Mouse (Mus musculus): ENCODE measurements around the gene Il4. TPM values are rescaled to one million over a fixed set of nuclear protein-coding genes. Genes with fewer than 3 reads are reported as not detected.
"Not testable (repeated sequence)": the region's sequence is repeated elsewhere in the genome, so short reads cannot be mapped to it uniquely, and the experiment has no call there.

Gene Il4
- polyA plus RNA-seq, 1 experiment from 2014 or later = 1.2 TPM

- WGBS = 78% methylated on average over 4 of the region's 4 CpGs
- H3K9me3 ChIP-seq (ENCODE audit: control insufficient read depth, low read length) = no peaks in the 10 kb centered on the region
- H3K36me3 ChIP-seq (ENCODE audit: control insufficient read depth, insufficient read depth, low read length) = no peaks in the 10 kb centered on the region
- peak overlapping the region; percentile 89 for H3K4me3 ChIP-seq (ENCODE audit: low read depth, low read length)
- H3K4me2 ChIP-seq (ENCODE audit: low read length) = peak overlapping the region; percentile 68
- no peaks in the 10 kb centered on the region for H3K27me3 ChIP-seq (replicated peaks; ENCODE audit: control insufficient read depth, insufficient read depth, low read length)
- no peak for ATAC-seq (replicated peaks; ENCODE audit: low FRiP score, low TSS enrichment, low read depth)
- peaks cover 11% of the 10 kb centered on the region; the same call in 1 of the 2 replicates for H3K4me1 ChIP-seq (replicated peaks; ENCODE audit: control insufficient read depth, insufficient read depth, low read length)
- no peak for DNase-seq (ENCODE audit: low spot score)
- no peak overlapping the region for H3K9ac ChIP-seq (ENCODE audit: low read length)
- no peak overlapping the region for H3K27ac ChIP-seq (ENCODE audit: low read depth)
Observed at GRCm38 (mm10) chr11:53566646-53567045, 51.8 kb downstream of the Il4 start.

DNA sequence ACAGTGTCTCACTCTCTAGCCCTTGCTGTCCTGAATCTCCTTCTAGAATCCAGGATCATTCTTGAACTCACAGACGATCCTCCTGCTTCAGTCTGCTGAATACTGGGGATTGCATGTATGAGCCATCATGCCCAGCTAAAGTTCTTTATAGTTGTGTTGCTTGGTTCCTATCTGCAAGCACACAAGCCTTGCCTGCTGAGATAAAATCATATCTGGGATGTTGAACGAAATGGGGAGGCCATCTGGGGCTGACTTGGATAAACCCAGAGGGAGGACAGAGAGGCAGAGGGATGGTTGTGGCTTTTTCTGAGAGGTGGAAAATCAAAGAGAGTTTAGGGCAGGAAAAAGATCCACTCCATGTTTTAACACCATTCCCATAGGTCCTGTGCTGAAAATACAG is 56.5 kb downstream of the Il4 start:
- H3K9me3 ChIP-seq (ENCODE audit: control insufficient read depth, low read length) = no peaks in the 10 kb centered on the region
- ATAC-seq (replicated peaks; ENCODE audit: low FRiP score, low TSS enrichment, low read depth) = no peak
- no peak overlapping the region for H3K4me3 ChIP-seq (ENCODE audit: low read depth, low read length)
- peaks cover 4% of the 10 kb centered on the region; the same call in 1 of the 2 replicates for H3K4me1 ChIP-seq (replicated peaks; ENCODE audit: control insufficient read depth, insufficient read depth, low read length)
- no peaks in the 10 kb centered on the region for H3K27me3 ChIP-seq (replicated peaks; ENCODE audit: control insufficient read depth, insufficient read depth, low read length)
- WGBS = 73% methylated on average over 2 of the region's 2 CpGs
- H3K36me3 ChIP-seq (ENCODE audit: control insufficient read depth, insufficient read depth, low read length) = no peaks in the 10 kb centered on the region
- no peak overlapping the region for H3K27ac ChIP-seq (ENCODE audit: low read depth)
- DNase-seq (ENCODE audit: low spot score) = no peak
- no peak overlapping the region for H3K4me2 ChIP-seq (ENCODE audit: low read length)
- no peak overlapping the region for H3K9ac ChIP-seq (ENCODE audit: low read length)

- ATAC-seq (replicated peaks; ENCODE audit: low FRiP score, low TSS enrichment, low read depth); H3K27me3 ChIP-seq (replicated peaks; ENCODE audit: control insufficient read depth, insufficient read depth, low read length); H3K9me3 ChIP-seq (ENCODE audit: control insufficient read depth, low read length); H3K4me2 ChIP-seq (ENCODE audit: low read length); H3K9ac ChIP-seq (ENCODE audit: low read length); H3K4me1 ChIP-seq (replicated peaks; ENCODE audit: control insufficient read depth, insufficient read depth, low read length); H3K27ac ChIP-seq (ENCODE audit: low read depth); H3K36me3 ChIP-seq (ENCODE audit: control insufficient read depth, insufficient read depth, low read length); DNase-seq (ENCODE audit: low spot score); H3K4me3 ChIP-seq (ENCODE audit: low read depth, low read length): not testable (repeated sequence)
- 94% methylated on average over 1 of the region's 3 CpGs for WGBS
Observed at GRCm38 (mm10) chr11:53559980-53560379, 58.5 kb downstream of the Il4 start.

- H3K4me3 ChIP-seq (ENCODE audit: low read depth, low read length); H3K36me3 ChIP-seq (ENCODE audit: control insufficient read depth, insufficient read depth, low read length); H3K27me3 ChIP-seq (replicated peaks; ENCODE audit: control insufficient read depth, insufficient read depth, low read length); ATAC-seq (replicated peaks; ENCODE audit: low FRiP score, low TSS enrichment, low read depth); H3K27ac ChIP-seq (ENCODE audit: low read depth); H3K4me1 ChIP-seq (replicated peaks; ENCODE audit: control insufficient read depth, insufficient read depth, low read length); H3K9ac ChIP-seq (ENCODE audit: low read length); H3K9me3 ChIP-seq (ENCODE audit: control insufficient read depth, low read length); H3K4me2 ChIP-seq (ENCODE audit: low read length); DNase-seq (ENCODE audit: low spot score): not testable (repeated sequence)
- WGBS = 89% methylated on average over 1 of the region's 3 CpGs
Observed at GRCm38 (mm10) chr11:53557992-53558391, 60.5 kb downstream of the Il4 start.

- not testable (repeated sequence) for H3K9ac ChIP-seq (ENCODE audit: low read length); ATAC-seq (replicated peaks; ENCODE audit: low FRiP score, low TSS enrichment, low read depth); H3K4me2 ChIP-seq (ENCODE audit: low read length); H3K27me3 ChIP-seq (replicated peaks; ENCODE audit: control insufficient read depth, insufficient read depth, low read length); H3K9me3 ChIP-seq (ENCODE audit: control insufficient read depth, low read length); H3K4me1 ChIP-seq (replicated peaks; ENCODE audit: control insufficient read depth, insufficient read depth, low read length); H3K36me3 ChIP-seq (ENCODE audit: control insufficient read depth, insufficient read depth, low read length); DNase-seq (ENCODE audit: low spot score); H3K27ac ChIP-seq (ENCODE audit: low read depth); H3K4me3 ChIP-seq (ENCODE audit: low read depth, low read length)
- WGBS = 88% methylated on average over 6 of the region's 20 CpGs
Observed at GRCm38 (mm10) chr11:53556529-53556928, 61.9 kb downstream of the Il4 start.

Other genes starting within 250 kb of the Il4 start
- not detected in 2 replicates for gene Leap2, start 195.5 kb downstream of the Il4 start, polyA plus RNA-seq (2014; fragmentation: Nextera tagmentation; extraction: Ambion mirVana)
- 645 and 717 TPM in 2 replicates for gene Uqcrq, start 187.8 kb downstream of the Il4 start, polyA plus RNA-seq (2014; fragmentation: Nextera tagmentation; extraction: Ambion mirVana)
- gene Gdf9, start 187.6 kb downstream of the Il4 start, polyA plus RNA-seq (2014; fragmentation: Nextera tagmentation; extraction: Ambion mirVana) = 1.5 and 1.7 TPM in 2 replicates
- gene Gm10447, start 161.6 kb downstream of the Il4 start, polyA plus RNA-seq (2014; fragmentation: Nextera tagmentation; extraction: Ambion mirVana) = not detected in 2 replicates
- gene Shroom1, start 161.5 kb downstream of the Il4 start, polyA plus RNA-seq (2014; fragmentation: Nextera tagmentation; extraction: Ambion mirVana) = 0.97 and 1.4 TPM in 2 replicates
- not detected in 2 replicates for gene Gm9837, start 148.2 kb downstream of the Il4 start, polyA plus RNA-seq (2014; fragmentation: Nextera tagmentation; extraction: Ambion mirVana)
- not detected in 2 replicates for gene Gm9945, start 138.5 kb downstream of the Il4 start, polyA plus RNA-seq (2014; fragmentation: Nextera tagmentation; extraction: Ambion mirVana)
- 0.09 and 0.28 TPM in 2 replicates for gene Sowaha, start 138.4 kb downstream of the Il4 start, polyA plus RNA-seq (2014; fragmentation: Nextera tagmentation; extraction: Ambion mirVana)
- 20.7 and 22.7 TPM in 2 replicates for gene Sept8, start 99.4 kb downstream of the Il4 start, polyA plus RNA-seq (2014; fragmentation: Nextera tagmentation; extraction: Ambion mirVana)
- gene Kif3a, start 51.3 kb downstream of the Il4 start, polyA plus RNA-seq (2014; fragmentation: Nextera tagmentation; extraction: Ambion mirVana) = 58.7 and 63.5 TPM in 2 replicates
- not detected in 2 replicates for gene Il13, start 16.0 kb upstream of the Il4 start, polyA plus RNA-seq (2014; fragmentation: Nextera tagmentation; extraction: Ambion mirVana)
- 29.5 and 29.8 TPM in 2 replicates for gene Rad50, start 88.7 kb upstream of the Il4 start, polyA plus RNA-seq (2014; fragmentation: Nextera tagmentation; extraction: Ambion mirVana)
- not detected in 2 replicates for gene Il5, start 102.1 kb upstream of the Il4 start, polyA plus RNA-seq (2014; fragmentation: Nextera tagmentation; extraction: Ambion mirVana)
- gene Irf1, start 151.3 kb upstream of the Il4 start, polyA plus RNA-seq (2014; fragmentation: Nextera tagmentation; extraction: Ambion mirVana) = 34.3 and 35.5 TPM in 2 replicates
- gene Gm17334, start 154.5 kb upstream of the Il4 start, polyA plus RNA-seq (2014; fragmentation: Nextera tagmentation; extraction: Ambion mirVana) = 0.60 and 0.68 TPM in 2 replicates
- 1.4 and 1.9 TPM in 2 replicates for gene Gm12216, start 240.6 kb upstream of the Il4 start, polyA plus RNA-seq (2014; fragmentation: Nextera tagmentation; extraction: Ambion mirVana)